Mouse (Mus musculus) ES-E14 (cell line): ENCODE measurements around the gene Bcap31.

ENCODE experiments used
- CHD2 ChIP-seq: IDR thresholded peaks from 2 replicates; pipeline ENCODE4 v1.6.1; 2014; ENCODE audit warnings: mild to moderate bottlenecking, low read depth, low read length, inconsistent platforms
- HCFC1 ChIP-seq: IDR thresholded peaks from 2 replicates; pipeline ENCODE4 v1.6.1; 2012; ENCODE audit warnings: low read length, inconsistent platforms, borderline replicate concordance; ENCODE audit not compliant: insufficient read depth
- MAFK ChIP-seq: IDR thresholded peaks from 2 replicates; pipeline ENCODE4 v1.6.1; 2014; ENCODE audit warnings: mild to moderate bottlenecking, low read depth, low read length, inconsistent platforms; ENCODE audit not compliant: insufficient read depth
- ZC3H11A ChIP-seq: IDR thresholded peaks from 2 replicates; pipeline ENCODE4 v1.6.1; 2012; ENCODE audit warnings: low read depth, mild to moderate bottlenecking, inconsistent platforms, low read length, borderline replicate concordance
- ZNF384 ChIP-seq: IDR thresholded peaks from 2 replicates; pipeline ENCODE4 v1.6.1; 2012; ENCODE audit warnings: low read depth, low read length, inconsistent platforms

DNA sequence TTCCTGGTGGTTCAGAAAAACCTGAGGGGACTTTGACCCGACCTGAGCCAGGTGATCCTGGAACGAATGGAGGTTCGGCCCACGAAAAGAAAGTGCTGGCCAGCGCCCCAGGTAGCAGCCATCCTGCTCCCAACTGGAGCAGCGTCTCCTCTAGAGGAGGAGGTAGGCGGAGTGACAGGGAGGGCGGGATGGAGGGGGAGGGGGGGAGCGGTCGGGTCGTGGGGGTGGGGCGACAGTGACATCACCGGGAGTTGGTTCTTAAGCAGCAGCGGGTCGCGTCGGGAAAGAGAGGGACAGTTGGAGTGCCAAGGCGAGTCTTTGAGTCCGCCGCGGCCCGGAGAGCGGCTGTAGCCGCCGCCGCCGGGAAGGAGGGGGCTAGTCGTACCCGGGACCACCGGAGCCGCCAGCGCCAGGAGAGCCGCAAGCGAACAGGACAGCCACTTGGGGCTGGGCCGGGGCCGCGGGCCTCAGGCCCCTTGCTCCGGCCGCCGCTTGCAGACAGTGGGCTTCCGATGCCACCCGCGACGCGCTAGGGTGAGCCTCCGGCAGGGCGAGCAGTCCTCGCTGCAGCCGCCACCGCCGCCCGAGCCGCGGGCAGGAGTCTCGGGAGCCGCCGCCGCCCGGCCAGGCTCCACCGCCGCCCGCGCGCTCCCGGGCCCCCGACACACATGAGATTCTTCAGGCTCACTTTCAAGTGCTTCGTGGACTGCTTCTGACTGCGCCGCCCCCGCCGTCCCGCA, 42.9 kb downstream of the Bcap31 start, which contains the start of gene Slc6a8:
- TF ChIP-seq ZC3H11A (no peak), ZNF384 (no peak), CHD2 (no peak), HCFC1 (no peak), MAFK (no peak)
